Mouse (Mus musculus): ENCODE data around the gene Akap13.

DNA sequence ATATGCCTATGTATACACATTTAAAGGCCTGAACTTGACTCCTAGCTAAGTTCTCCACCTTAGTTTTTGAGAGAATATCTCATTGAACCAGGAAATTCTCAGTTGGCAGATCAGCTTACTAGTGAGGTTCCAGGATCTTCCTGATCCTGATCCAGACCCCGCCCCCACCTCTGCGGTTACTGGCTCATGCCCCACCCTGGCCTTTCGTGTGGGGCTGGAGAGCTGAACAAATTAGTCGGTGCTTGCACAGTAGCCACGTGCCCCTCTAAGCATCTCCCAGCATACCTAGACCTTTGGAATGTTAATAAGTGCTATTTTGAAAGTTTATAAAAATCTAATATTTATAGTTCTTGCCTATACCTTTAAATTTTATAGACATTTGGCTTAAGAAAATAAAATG is 139.5 kb downstream of the Akap13 start:
- TF ChIP-seq CTCF (IDR thresholded peaks at IDR 0.05; ENCODE audit: borderline replicate concordance, insufficient read depth, low read length) (no peak), POLR2A (IDR thresholded peaks at IDR 0.05; ENCODE audit: low read depth, low read length) (no peak)
